15 mouse cellular contexts compared by ENCODE assay signal in the genomic region with DNA sequence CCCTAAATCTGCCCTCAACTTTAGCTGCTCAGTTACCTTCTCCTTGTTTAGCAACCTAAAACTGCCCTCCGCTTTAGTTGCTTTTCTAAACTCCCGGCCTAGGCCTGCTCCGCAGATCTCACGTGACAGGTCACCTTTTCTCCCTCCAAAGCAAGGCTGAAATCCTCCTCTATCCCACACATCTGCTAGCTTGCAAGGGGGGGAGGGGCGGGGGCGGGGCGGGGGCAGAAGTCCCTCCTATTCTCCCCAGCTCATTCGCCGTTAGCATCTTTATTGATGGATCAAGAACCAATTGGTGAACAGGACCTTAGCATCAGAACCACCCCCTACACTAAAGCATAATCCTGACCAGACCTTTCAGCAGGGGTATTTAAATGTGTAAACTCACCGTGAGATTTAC. TPM values are rescaled to one million over a fixed set of nuclear protein-coding genes. Genes with fewer than 3 reads are reported as not detected.
DNase-seq lines count a peak whose midpoint lies in the region; ATAC-seq and TF ChIP-seq lines count a peak whose summit lies in the region.
"Had no signal": no experiment of that assay in that cellular context is flagged by ENCODE, and none has a peak within 500 bp of the region (broad histone marks: within the 10 kb centered on the region; RNA-seq: fewer than 3 reads in every experiment).

No protein-coding gene starts in this region.

- H3K9me3 ChIP-seq in forebrain, embryonic 13.5 days (replicated peaks) = no peaks in the 10 kb centered on the region
- no peaks in the 10 kb centered on the region for H3K9me3 ChIP-seq in forebrain, embryonic 15.5 days
- H3K9me3 ChIP-seq in midbrain, embryonic 12.5 days = no peaks in the 10 kb centered on the region
- no peaks in the 10 kb centered on the region for H3K9me3 ChIP-seq in midbrain, embryonic 15.5 days
- no peaks in the 10 kb centered on the region for H3K9me3 ChIP-seq in embryonic facial prominence, embryonic 11.5 days (replicated peaks; ENCODE audit: control insufficient read depth, low read length)
- no peaks in the 10 kb centered on the region for H3K9me3 ChIP-seq in limb, embryonic 14.5 days (ENCODE audit: control insufficient read depth, low read length)
- H3K9me3 ChIP-seq: hindbrain, embryonic 15.5 days; limb, embryonic 15.5 days; lung, embryonic 15.5 days had no signal

- H3K4me1 ChIP-seq in forebrain, embryonic 13.5 days = 0 out of 2 replicates have a peak, but pooled peaks cover 3% of the 10 kb centered on the region
- no peaks in the 10 kb centered on the region for H3K4me1 ChIP-seq in forebrain, embryonic 15.5 days
- H3K4me1 ChIP-seq in midbrain, embryonic 12.5 days = peaks cover 6% of the 10 kb centered on the region
- H3K4me1 ChIP-seq in midbrain, embryonic 15.5 days = no peaks in the 10 kb centered on the region
- H3K4me1 ChIP-seq in embryonic facial prominence, embryonic 11.5 days (ENCODE audit: control insufficient read depth, insufficient read depth, low read length) = no peaks in the 10 kb centered on the region
- no peaks in the 10 kb centered on the region for H3K4me1 ChIP-seq in limb, embryonic 14.5 days (ENCODE audit: control insufficient read depth, insufficient read depth, low read length)
- H3K4me1 ChIP-seq: hindbrain, embryonic 15.5 days; lung, embryonic 15.5 days had no signal

- intact Hi-C loops in heart, postnatal 36 days (cut with DNase I) = no loop called here

- no peaks in the 10 kb centered on the region for H3K27me3 ChIP-seq in forebrain, embryonic 13.5 days
- no peaks in the 10 kb centered on the region for H3K27me3 ChIP-seq in forebrain, embryonic 15.5 days
- H3K27me3 ChIP-seq in midbrain, embryonic 12.5 days = no peaks in the 10 kb centered on the region
- no peaks in the 10 kb centered on the region for H3K27me3 ChIP-seq in midbrain, embryonic 15.5 days (replicated peaks)
- no peaks in the 10 kb centered on the region for H3K27me3 ChIP-seq in embryonic facial prominence, embryonic 11.5 days (ENCODE audit: control insufficient read depth, insufficient read depth, low read length)
- H3K27me3 ChIP-seq in limb, embryonic 14.5 days (ENCODE audit: control insufficient read depth, insufficient read depth, low read length) = no peaks in the 10 kb centered on the region
- H3K27me3 ChIP-seq: hindbrain, embryonic 15.5 days; limb, embryonic 15.5 days; lung, embryonic 15.5 days had no signal

- peak; percentile 65 for DNase-seq in embryonic facial prominence, embryonic 11.5 days (ENCODE audit: low spot score)
- no peak for DNase-seq in limb, embryonic 14.5 days (ENCODE audit: low spot score)
- DNase-seq in testis, postnatal 14 days (ENCODE audit: low spot score) = no peak
- no peak for DNase-seq in heart, postnatal 36 days
- DNase-seq: adrenal gland, postnatal 10 days; cerebellum, adult 9-10 months; kidney, postnatal 36 days; right cerebral cortex, postnatal 4 days had no signal

- ATAC-seq in forebrain, embryonic 13.5 days = peak; percentile 16; the same call in 1 of the 2 replicates
- no peak for ATAC-seq in forebrain, embryonic 15.5 days (replicated peaks)
- peak; percentile 38; the same call in 1 of the 2 replicates for ATAC-seq in midbrain, embryonic 12.5 days (ENCODE audit: low FRiP score, low read depth)
- ATAC-seq in midbrain, embryonic 15.5 days (replicated peaks) = no peak
- ATAC-seq in embryonic facial prominence, embryonic 11.5 days (replicated peaks; ENCODE audit: insufficient number of reproducible peaks, low FRiP score, low TSS enrichment, low read depth) = peak; percentile 52
- peak; percentile 65 for ATAC-seq in limb, embryonic 14.5 days (ENCODE audit: low FRiP score, low read depth)

- TF ChIP-seq POLR2A in limb, embryonic 14.5 days (IDR thresholded peaks at IDR 0.05; ENCODE audit: borderline replicate concordance, extremely low read depth, insufficient read depth, insufficient read length) = no peak

- 14% methylated on average over 10 of the region's 10 CpGs for WGBS in forebrain, embryonic 13.5 days
- 8% methylated on average over 10 of the region's 10 CpGs for WGBS in forebrain, embryonic 15.5 days
- 6% methylated on average over 10 of the region's 10 CpGs for WGBS in midbrain, embryonic 12.5 days
- 8% methylated on average over 10 of the region's 10 CpGs for WGBS in midbrain, embryonic 15.5 days
- 7% methylated on average over 10 of the region's 10 CpGs for WGBS in embryonic facial prominence, embryonic 11.5 days
- 7% methylated on average over 10 of the region's 10 CpGs for WGBS in limb, embryonic 14.5 days

- no peak overlapping the region for H3K4me2 ChIP-seq in forebrain, embryonic 13.5 days
- H3K4me2 ChIP-seq in forebrain, embryonic 15.5 days (replicated peaks) = no peak overlapping the region
- H3K4me2 ChIP-seq in midbrain, embryonic 12.5 days (replicated peaks) = no peak overlapping the region
- no peak overlapping the region for H3K4me2 ChIP-seq in midbrain, embryonic 15.5 days
- no peak overlapping the region for H3K4me2 ChIP-seq in embryonic facial prominence, embryonic 11.5 days (ENCODE audit: low read depth, low read length)
- no peak overlapping the region; the same call in 1 of the 2 replicates for H3K4me2 ChIP-seq in limb, embryonic 14.5 days (replicated peaks; ENCODE audit: low read depth, low read length, severe bottlenecking)
- H3K4me2 ChIP-seq: hindbrain, embryonic 15.5 days; limb, embryonic 15.5 days; lung, embryonic 15.5 days had no signal

- H3K4me3 ChIP-seq in forebrain, embryonic 13.5 days = no peak overlapping the region
- no peak overlapping the region for H3K4me3 ChIP-seq in forebrain, embryonic 15.5 days
- H3K4me3 ChIP-seq in midbrain, embryonic 12.5 days = no peak overlapping the region
- H3K4me3 ChIP-seq in midbrain, embryonic 15.5 days = no peak overlapping the region
- no peak overlapping the region for H3K4me3 ChIP-seq in embryonic facial prominence, embryonic 11.5 days (ENCODE audit: low read depth, low read length)
- H3K4me3 ChIP-seq in limb, embryonic 14.5 days (replicated peaks; ENCODE audit: low read length) = no peak overlapping the region
- H3K4me3 ChIP-seq: hindbrain, embryonic 15.5 days; limb, embryonic 15.5 days; lung, embryonic 15.5 days had no signal

- H3K9ac ChIP-seq in forebrain, embryonic 13.5 days = no peak overlapping the region
- no peak overlapping the region for H3K9ac ChIP-seq in forebrain, embryonic 15.5 days (replicated peaks)
- H3K9ac ChIP-seq in midbrain, embryonic 12.5 days (replicated peaks) = no peak overlapping the region
- H3K9ac ChIP-seq in midbrain, embryonic 15.5 days = no peak overlapping the region
- H3K9ac ChIP-seq in embryonic facial prominence, embryonic 11.5 days (replicated peaks; ENCODE audit: low read length) = no peak overlapping the region
- 0 out of 2 replicates have a peak overlapping the region, but pooled peaks have one; percentile 8 for H3K9ac ChIP-seq in limb, embryonic 14.5 days (ENCODE audit: low read depth, low read length, severe bottlenecking)
- H3K9ac ChIP-seq: hindbrain, embryonic 15.5 days; limb, embryonic 15.5 days; lung, embryonic 15.5 days had no signal

- H3K36me3 ChIP-seq in forebrain, embryonic 13.5 days (ENCODE audit: poor library complexity, severe bottlenecking) = no peaks in the 10 kb centered on the region
- no peaks in the 10 kb centered on the region for H3K36me3 ChIP-seq in forebrain, embryonic 15.5 days
- no peaks in the 10 kb centered on the region for H3K36me3 ChIP-seq in midbrain, embryonic 12.5 days
- H3K36me3 ChIP-seq in midbrain, embryonic 15.5 days (replicated peaks) = no peaks in the 10 kb centered on the region
- no peaks in the 10 kb centered on the region for H3K36me3 ChIP-seq in embryonic facial prominence, embryonic 11.5 days (replicated peaks; ENCODE audit: control insufficient read depth, insufficient read depth, low read depth, low read length)
- H3K36me3 ChIP-seq in limb, embryonic 14.5 days (ENCODE audit: control insufficient read depth, insufficient read depth, low read length) = no peaks in the 10 kb centered on the region
- H3K36me3 ChIP-seq: hindbrain, embryonic 15.5 days; limb, embryonic 15.5 days; lung, embryonic 15.5 days had no signal

- no peak overlapping the region for H3K27ac ChIP-seq in forebrain, embryonic 13.5 days
- no peak overlapping the region for H3K27ac ChIP-seq in forebrain, embryonic 15.5 days (replicated peaks)
- no peak overlapping the region for H3K27ac ChIP-seq in midbrain, embryonic 12.5 days (replicated peaks)
- H3K27ac ChIP-seq in midbrain, embryonic 15.5 days = no peak overlapping the region
- H3K27ac ChIP-seq in embryonic facial prominence, embryonic 11.5 days (replicated peaks; ENCODE audit: low read depth, low read length) = no peak overlapping the region
- no peak overlapping the region for H3K27ac ChIP-seq in limb, embryonic 14.5 days (replicated peaks; ENCODE audit: low read depth, low read length)
- H3K27ac ChIP-seq: hindbrain, embryonic 15.5 days; limb, embryonic 15.5 days; lung, embryonic 15.5 days had no signal

RNA-seq across cellular contexts. Expression of a gene that starts 10.4 kb away (rescaled TPM):
- 2.3 and 2.5 TPM in 2 replicates for polyA plus RNA-seq in forebrain, embryonic 13.5 days (2015; fragmentation: Nextera tagmentation; extraction: Ambion mirVana)
- 2.3 and 2.4 TPM in 2 replicates for polyA plus RNA-seq in forebrain, embryonic 15.5 days (2015; fragmentation: Nextera tagmentation; extraction: Ambion mirVana)
- polyA plus RNA-seq in midbrain, embryonic 12.5 days (2016; fragmentation: Nextera tagmentation; extraction: Ambion mirVana) = 5.2 and 5.7 TPM in 2 replicates
- polyA plus RNA-seq in midbrain, embryonic 15.5 days (2015; fragmentation: Nextera tagmentation; extraction: Ambion mirVana) = 2.5 and 3.0 TPM in 2 replicates
- polyA plus RNA-seq in embryonic facial prominence, embryonic 11.5 days (2014; fragmentation: Nextera tagmentation; extraction: Ambion mirVana) = 3.4 and 3.8 TPM in 2 replicates
- polyA plus RNA-seq in limb, embryonic 14.5 days (2012; rRNA removed) = 16.2 and 17.4 TPM in 2 replicates
- polyA plus RNA-seq in limb, embryonic 14.5 days (2014; fragmentation: Nextera tagmentation; extraction: Ambion mirVana) = 8.4 and 10.1 TPM in 2 replicates
- 10 to 100 TPM; 55.1 to 60.7 TPM for total RNA-seq in heart, postnatal 36 days (2021)

RNA-seq across cellular contexts. Expression of a gene that starts 56.7 kb away (rescaled TPM):
- 7.3 and 9.7 TPM in 2 replicates for polyA plus RNA-seq in forebrain, embryonic 13.5 days (2015; fragmentation: Nextera tagmentation; extraction: Ambion mirVana)
- 9.9 and 13.8 TPM in 2 replicates for polyA plus RNA-seq in forebrain, embryonic 15.5 days (2015; fragmentation: Nextera tagmentation; extraction: Ambion mirVana)
- polyA plus RNA-seq in midbrain, embryonic 12.5 days (2016; fragmentation: Nextera tagmentation; extraction: Ambion mirVana) = 6.8 and 7.7 TPM in 2 replicates
- polyA plus RNA-seq in midbrain, embryonic 15.5 days (2015; fragmentation: Nextera tagmentation; extraction: Ambion mirVana) = 15.4 and 15.8 TPM in 2 replicates
- 5.2 and 6.2 TPM in 2 replicates for polyA plus RNA-seq in embryonic facial prominence, embryonic 11.5 days (2014; fragmentation: Nextera tagmentation; extraction: Ambion mirVana)
- polyA plus RNA-seq in limb, embryonic 14.5 days (2012; rRNA removed) = 23.0 and 23.4 TPM in 2 replicates
- polyA plus RNA-seq in limb, embryonic 14.5 days (2014; fragmentation: Nextera tagmentation; extraction: Ambion mirVana) = 14.1 and 17.1 TPM in 2 replicates
- total RNA-seq in heart, postnatal 36 days (2021) = 10 to 100 TPM; 13.2 to 15.8 TPM

Comparison
In these comparisons a context has a peak if more than half of its experiments do, and no peak if none do; other contexts are left out.
1. ATAC-seq: peak in forebrain, embryonic 13.5 days (single experiment), midbrain, embryonic 12.5 days (single experiment), embryonic facial prominence, embryonic 11.5 days (single experiment) and limb, embryonic 14.5 days (single experiment); none in forebrain, embryonic 15.5 days (single experiment) and midbrain, embryonic 15.5 days (single experiment).